Mouse (Mus musculus) kidney, embryonic 15.5 days (tissue): ENCODE data around the gene Gm11146. TPM values are rescaled to one million over a fixed set of nuclear protein-coding genes. Genes with fewer than 3 reads are reported as not detected.

Experiments
- ATAC-seq: fragments of 200-750 bp; cut with Nextera tagmentation; replicated peaks from 2 replicates; pipeline ENCODE4 v1.8.0; 2017; ENCODE audit warnings: moderate TSS enrichment; ENCODE audit not compliant: low FRiP score
- H3K27ac ChIP-seq: fragments of 300-500 bp; sonication (generic); 2 replicates; pipeline ENCODE4 v1.5.1; 2015; ENCODE audit warnings: mild to moderate bottlenecking, inconsistent platforms
- H3K27me3 ChIP-seq: fragments of 300-500 bp; sonication (generic); 2 replicates; pipeline ENCODE4 v1.6.1; 2015; ENCODE audit warnings: inconsistent platforms
- H3K36me3 ChIP-seq: fragments of 300-500 bp; sonication (generic); 2 replicates; pipeline ENCODE4 v1.6.1; 2015; ENCODE audit warnings: inconsistent platforms
- H3K4me1 ChIP-seq: fragments of 300-500 bp; sonication (generic); 2 replicates; pipeline ENCODE4 v1.6.1; 2015; ENCODE audit warnings: inconsistent platforms
- H3K4me2 ChIP-seq: fragments of 300-500 bp; sonication (generic); 2 replicates; pipeline ENCODE4 v1.6.1; 2015; ENCODE audit warnings: moderate library complexity, mild to moderate bottlenecking, inconsistent platforms
- H3K4me3 ChIP-seq: fragments of 300-500 bp; sonication (generic); replicated peaks from 2 replicates; pipeline ENCODE4 v1.5.1; 2015; ENCODE audit warnings: mild to moderate bottlenecking, inconsistent platforms
- H3K9ac ChIP-seq: fragments of 300-500 bp; sonication (generic); 2 replicates; pipeline ENCODE4 v1.6.1; 2015; ENCODE audit warnings: mild to moderate bottlenecking, inconsistent platforms
- H3K9me3 ChIP-seq: fragments of 300-500 bp; sonication (generic); replicated peaks from 2 replicates; pipeline ENCODE4 v1.6.1; 2016; ENCODE audit warnings: inconsistent platforms
- WGBS: fragments of 180-500 bp; shearing (Covaris S2); methylation state at CpG from one replicate; pipeline ENCODE4 v1.1.7; 2015; ENCODE audit warnings: mixed read lengths; 5-methylcytosine and 5-hydroxymethylcytosine counted together
- polyA plus RNA-seq: library from polyadenylated mRNA; unstranded; fragments of >200 nt; fragmentation: Nextera tagmentation; extraction: Ambion mirVana; gene quantifications from 2 replicates; pipeline ENCODE4 v1.2.1, GENCODE M21; 2015

Gene Gm11146
- not detected in 2 replicates for polyA plus RNA-seq

- H3K27me3 ChIP-seq = no peaks in the 10 kb centered on the region
- no peaks in the 10 kb centered on the region for H3K4me1 ChIP-seq
- no peak within 1 kb of the TSS for H3K9ac ChIP-seq
- ATAC-seq = no peak
- H3K27ac ChIP-seq = no peak within 1 kb of the TSS
- no peak within 1 kb of the TSS for H3K4me2 ChIP-seq
- WGBS = 79% methylated on average over 1 of the region's 1 CpGs
- H3K36me3 ChIP-seq = 0 out of 2 replicates have a peak, but pooled peaks cover 5% of the 10 kb centered on the region
- no peak within 1 kb of the TSS for H3K4me3 ChIP-seq
- no peaks in the 10 kb centered on the region for H3K9me3 ChIP-seq
Observed at GRCm38 (mm10) chr16:77601994-77602393, at the start of gene Gm11146. Gene Gm11146 (minus strand): TSS chr16:77602094.

- Histone ChIP-seq H3K4me1 (no peaks in the 10 kb centered on the region), H3K9ac (no peak overlapping the region), H3K9me3 (no peaks in the 10 kb centered on the region), H3K36me3 (no peaks in the 10 kb centered on the region), H3K27ac (no peak overlapping the region), H3K27me3 (no peaks in the 10 kb centered on the region), H3K4me3 (no peak overlapping the region), H3K4me2 (no peak overlapping the region)
- WGBS = 83% methylated on average over 1 of the region's 1 CpGs
- ATAC-seq = no peak
Observed at GRCm38 (mm10) chr16:77650596-77650995, 48.7 kb upstream of the Gm11146 start.

- no peaks in the 10 kb centered on the region for H3K27me3 ChIP-seq
- 69% methylated on average over 2 of the region's 2 CpGs for WGBS
- no peak overlapping the region for H3K9ac ChIP-seq
- no peak overlapping the region for H3K27ac ChIP-seq
- 0 out of 2 replicates have a peak, but pooled peaks cover 3% of the 10 kb centered on the region for H3K4me1 ChIP-seq
- H3K36me3 ChIP-seq = no peaks in the 10 kb centered on the region
- ATAC-seq = no peak
- no peak overlapping the region for H3K4me2 ChIP-seq
- H3K4me3 ChIP-seq = no peak overlapping the region
- H3K9me3 ChIP-seq = no peaks in the 10 kb centered on the region
Observed at GRCm38 (mm10) chr16:77649006-77649405, 47.1 kb upstream of the Gm11146 start.

DNA sequence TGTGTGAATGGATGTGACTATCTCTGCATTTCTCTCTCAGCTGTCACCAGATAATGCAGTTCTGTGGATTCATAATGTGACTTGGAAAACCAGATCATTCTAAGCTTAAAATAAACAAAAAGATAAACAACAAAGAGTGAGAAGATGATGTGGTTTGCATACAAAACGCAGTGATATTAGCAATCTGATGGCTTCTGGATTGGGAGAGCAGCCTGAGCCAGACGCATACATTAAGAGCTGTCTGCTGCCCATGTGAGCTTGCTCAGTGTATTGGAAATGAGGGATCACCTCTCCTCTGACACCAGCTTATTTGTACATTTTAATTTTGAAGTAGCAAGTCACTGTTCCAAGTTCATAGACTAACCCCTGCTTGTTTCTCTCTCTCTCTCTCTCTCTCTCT, 46.3 kb upstream of the Gm11146 start:
- no peak for ATAC-seq
- no peaks in the 10 kb centered on the region for H3K9me3 ChIP-seq
- no peak overlapping the region for H3K4me2 ChIP-seq

GRCm38 (mm10) chr16:77646146-77646545, 44.3 kb upstream of the Gm11146 start:
- Histone ChIP-seq H3K9me3 (no peaks in the 10 kb centered on the region), H3K4me3 (no peak overlapping the region), H3K9ac (no peak overlapping the region), H3K36me3 (no peaks in the 10 kb centered on the region), H3K4me2 (no peak overlapping the region), H3K27me3 (no peaks in the 10 kb centered on the region), H3K4me1 (peaks cover 6% of the 10 kb centered on the region; the same call in 1 of the 2 replicates), H3K27ac (no peak overlapping the region)
- 87% methylated on average over 7 of the region's 7 CpGs for WGBS
- no peak for ATAC-seq

More for the DNA sequence above, 46.3 kb upstream of the Gm11146 start:
- H3K4me1 ChIP-seq = peaks cover 4% of the 10 kb centered on the region; the same call in 1 of the 2 replicates
- no peaks in the 10 kb centered on the region for H3K36me3 ChIP-seq
- no peak overlapping the region for H3K4me3 ChIP-seq
- H3K27ac ChIP-seq = no peak overlapping the region
- H3K27me3 ChIP-seq = no peaks in the 10 kb centered on the region
- 51% methylated on average over 2 of the region's 2 CpGs for WGBS
- no peak overlapping the region for H3K9ac ChIP-seq

DNA sequence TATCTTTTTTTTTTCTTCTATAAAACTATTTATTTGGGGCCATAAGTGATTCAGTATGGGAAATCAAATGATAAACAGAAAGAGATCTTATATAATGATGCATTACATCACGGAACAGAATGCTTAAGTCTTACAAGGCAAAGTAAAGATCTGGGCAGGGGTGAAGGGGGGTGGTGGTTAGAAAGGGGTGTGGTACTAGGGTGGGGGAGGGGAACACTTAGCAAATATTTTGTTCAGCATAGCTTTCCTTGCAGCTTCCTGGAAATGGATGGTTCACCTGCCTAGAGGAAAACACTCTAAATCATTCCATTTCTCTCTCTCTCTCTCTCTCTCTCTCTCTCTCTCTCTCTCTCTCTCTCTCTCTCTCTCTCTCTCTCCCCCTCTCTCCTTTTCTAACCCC, 43.1 kb upstream of the Gm11146 start:
- 55% methylated on average over 1 of the region's 1 CpGs for WGBS
- no peaks in the 10 kb centered on the region for H3K27me3 ChIP-seq
- ATAC-seq = no peak
- no peak overlapping the region for H3K27ac ChIP-seq
- no peak overlapping the region for H3K4me2 ChIP-seq
- H3K36me3 ChIP-seq = no peaks in the 10 kb centered on the region
- no peaks in the 10 kb centered on the region for H3K9me3 ChIP-seq
- H3K4me3 ChIP-seq = no peak overlapping the region
- no peak overlapping the region for H3K9ac ChIP-seq
- peaks cover 6% of the 10 kb centered on the region; the same call in 1 of the 2 replicates for H3K4me1 ChIP-seq

GRCm38 (mm10) chr16:77643871-77644720, 42.2 kb upstream of the Gm11146 start:
- no peaks in the 10 kb centered on the region for H3K27me3 ChIP-seq
- peak; percentile 95 for ATAC-seq
- H3K9ac ChIP-seq = peak overlapping the region; percentile 49
- no peaks in the 10 kb centered on the region for H3K9me3 ChIP-seq
- peak overlapping the region; percentile 54 for H3K4me3 ChIP-seq
- no peaks in the 10 kb centered on the region for H3K36me3 ChIP-seq
- H3K4me1 ChIP-seq = peaks cover 6% of the 10 kb centered on the region; the same call in 1 of the 2 replicates
- 6% methylated on average over 31 of the region's 31 CpGs for WGBS
- peak overlapping the region; percentile 91 for H3K4me2 ChIP-seq
- H3K27ac ChIP-seq = peak overlapping the region; percentile 45; the same call in 1 of the 2 replicates

DNA sequence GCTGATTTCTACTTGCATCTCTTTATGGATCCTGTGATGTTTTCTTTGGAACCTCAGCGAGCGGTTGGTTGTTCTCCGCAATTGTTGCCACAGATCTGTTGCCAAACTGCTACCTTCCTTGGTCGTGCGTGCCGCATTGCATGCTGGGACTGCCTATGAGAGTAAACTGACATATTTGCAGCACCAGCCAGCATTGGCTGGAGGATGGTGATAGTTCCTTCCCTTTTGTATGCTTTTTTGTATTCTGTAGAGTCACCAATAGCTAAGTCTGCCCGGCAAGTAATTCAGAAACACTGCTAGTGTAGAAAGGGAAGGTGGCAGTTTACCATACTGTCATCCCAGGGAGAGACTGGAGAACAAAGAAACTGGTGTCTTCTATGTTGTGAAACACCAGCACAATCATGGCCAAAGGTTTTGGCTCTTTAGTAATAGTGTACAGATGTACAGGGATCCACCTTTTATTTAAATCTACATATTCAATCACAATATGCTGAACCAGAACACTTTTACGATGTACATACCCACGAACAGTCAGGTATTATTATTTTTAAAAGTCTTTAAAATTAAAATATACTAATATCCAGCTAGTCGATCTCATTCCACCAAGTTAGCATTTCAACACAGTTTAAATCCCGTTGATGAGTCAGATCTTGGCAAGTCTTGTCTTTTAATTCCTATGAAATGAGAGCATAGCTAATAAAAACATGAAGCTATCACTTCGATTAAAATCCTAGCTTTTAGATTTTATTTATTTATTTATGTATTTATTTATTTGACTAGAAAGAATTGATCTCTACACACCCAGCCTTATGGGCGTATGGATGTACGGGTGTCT, 41.4 kb upstream of the Gm11146 start:
- 0 out of 2 replicates have a peak overlapping the region, but pooled peaks have one; percentile 48 for H3K27ac ChIP-seq
- whole genome bisulfite sequencing = 71% methylated on average over 14 of the region's 14 CpGs
- no peak overlapping the region for H3K9ac ChIP-seq
- H3K4me1 ChIP-seq = peaks cover 6% of the 10 kb centered on the region; the same call in 1 of the 2 replicates
- no peak for ATAC-seq
- no peaks in the 10 kb centered on the region for H3K9me3 ChIP-seq
- peak overlapping the region; percentile 91 for H3K4me2 ChIP-seq
- H3K4me3 ChIP-seq = peak overlapping the region; percentile 54
- no peaks in the 10 kb centered on the region for H3K27me3 ChIP-seq
- H3K36me3 ChIP-seq = no peaks in the 10 kb centered on the region

DNA sequence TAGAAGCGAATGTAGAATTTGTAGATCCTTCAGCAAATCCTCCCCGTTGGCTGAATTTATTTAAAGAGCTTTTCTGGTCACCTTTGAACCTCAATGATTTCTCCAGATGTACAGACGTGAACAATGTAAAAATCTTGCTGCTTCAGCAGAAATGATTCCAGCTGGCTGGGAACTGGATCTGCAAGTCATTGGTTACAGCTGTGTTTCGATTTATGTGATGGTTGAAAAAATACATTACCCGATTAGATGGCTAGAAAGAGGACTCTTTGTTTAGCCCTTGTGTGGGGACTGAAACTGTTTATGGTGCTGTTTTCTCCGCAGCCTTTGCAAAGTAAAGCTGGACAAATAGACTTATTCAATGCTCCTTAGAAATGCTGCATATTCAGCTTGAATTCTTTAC, 34.6 kb upstream of the Gm11146 start:
- H3K36me3 ChIP-seq = no peaks in the 10 kb centered on the region
- no peak overlapping the region for H3K4me3 ChIP-seq
- no peaks in the 10 kb centered on the region for H3K9me3 ChIP-seq
- peak overlapping the region; percentile 12; the same call in 1 of the 2 replicates for H3K4me2 ChIP-seq
- no peaks in the 10 kb centered on the region for H3K27me3 ChIP-seq
- no peak overlapping the region for H3K9ac ChIP-seq
- 0 out of 2 replicates have a peak overlapping the region, but pooled peaks have one; percentile 41 for H3K27ac ChIP-seq
- ATAC-seq = no peak; the same call in 1 of the 2 replicates
- H3K4me1 ChIP-seq = no peaks in the 10 kb centered on the region
- 25% methylated on average over 6 of the region's 6 CpGs for whole genome bisulfite sequencing

DNA sequence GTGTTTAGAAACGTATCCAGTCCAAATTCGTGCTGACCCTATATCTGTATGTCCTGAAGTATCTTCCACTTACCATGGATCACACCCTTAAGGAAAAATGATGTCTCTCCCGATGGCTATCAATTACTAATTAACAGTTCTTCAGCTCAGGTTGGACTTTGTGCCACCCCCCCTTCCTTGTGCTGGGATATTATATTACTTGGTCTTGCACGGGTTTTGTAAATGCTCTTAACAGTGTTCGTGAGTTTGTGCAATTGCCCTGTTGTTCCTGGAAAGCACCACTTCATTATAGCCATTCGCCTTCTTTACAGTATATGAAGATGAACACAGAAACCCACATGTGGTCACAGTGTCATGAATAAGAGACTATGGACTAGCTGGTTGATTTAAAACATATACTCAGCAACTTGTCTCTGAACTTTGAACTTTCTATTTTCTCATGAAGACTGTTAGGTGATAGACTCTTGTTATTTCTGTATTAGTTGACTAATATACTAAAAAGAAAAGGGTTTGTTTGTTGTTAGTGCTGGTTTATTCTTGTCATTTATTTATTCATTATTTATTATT, 30.5 kb upstream of the Gm11146 start:
- no peak overlapping the region for H3K4me2 ChIP-seq
- H3K36me3 ChIP-seq = no peaks in the 10 kb centered on the region
- ATAC-seq = no peak
- H3K27me3 ChIP-seq = no peaks in the 10 kb centered on the region
- H3K27ac ChIP-seq = no peak overlapping the region
- no peaks in the 10 kb centered on the region for H3K9me3 ChIP-seq
- no peaks in the 10 kb centered on the region for H3K4me1 ChIP-seq
- H3K9ac ChIP-seq = no peak overlapping the region
- H3K4me3 ChIP-seq = no peak overlapping the region
- WGBS = 69% methylated on average over 6 of the region's 6 CpGs

DNA sequence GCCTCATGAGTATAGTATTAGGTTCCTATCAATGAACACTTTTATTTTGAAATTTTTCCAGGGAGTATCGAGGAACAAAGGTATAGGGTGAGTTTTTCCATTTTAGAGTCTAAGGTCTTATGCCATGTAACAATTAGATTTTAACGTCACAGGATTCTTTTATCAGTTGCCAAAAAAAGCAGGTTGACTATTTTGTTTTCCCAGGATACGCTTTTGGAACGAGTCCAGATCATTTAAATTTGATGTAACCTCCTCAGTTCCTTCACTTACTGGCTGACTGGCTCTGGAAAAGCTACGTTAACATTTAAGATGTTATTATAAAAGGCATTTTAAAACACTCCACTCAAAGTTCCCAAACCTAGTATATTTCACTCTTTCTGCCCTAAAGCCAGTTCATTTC, 20.8 kb upstream of the Gm11146 start:
- no peak overlapping the region for H3K9ac ChIP-seq
- H3K27ac ChIP-seq = no peak overlapping the region
- no peak overlapping the region for H3K4me2 ChIP-seq
- 38% methylated on average over 5 of the region's 5 CpGs for WGBS
- no peaks in the 10 kb centered on the region for H3K36me3 ChIP-seq
- H3K9me3 ChIP-seq = no peaks in the 10 kb centered on the region
- no peaks in the 10 kb centered on the region for H3K4me1 ChIP-seq
- no peak overlapping the region for H3K4me3 ChIP-seq
- ATAC-seq = no peak
- H3K27me3 ChIP-seq = no peaks in the 10 kb centered on the region
